Mouse (Mus musculus) liver, embryonic 14.5 days (tissue): ENCODE measurements at regions not wholly inside any gene's neighbourhood (a gene's known extent, or its start where the extent isn't known, plus 50 kb on each side); places are given as distances from the start of the nearest gene placed in this dataset.

ENCODE experiments used
- CTCF ChIP-seq: IDR thresholded peaks from 2 replicates; pipeline ENCODE4 v1.5.1; 2016; ENCODE audit warnings: antibody characterized with exemption, low read depth, control low read depth
- EP300 ChIP-seq: IDR thresholded peaks from 2 replicates; pipeline ENCODE4 v1.6.1; 2016; ENCODE audit warnings: antibody characterized with exemption, low read depth

DNA sequence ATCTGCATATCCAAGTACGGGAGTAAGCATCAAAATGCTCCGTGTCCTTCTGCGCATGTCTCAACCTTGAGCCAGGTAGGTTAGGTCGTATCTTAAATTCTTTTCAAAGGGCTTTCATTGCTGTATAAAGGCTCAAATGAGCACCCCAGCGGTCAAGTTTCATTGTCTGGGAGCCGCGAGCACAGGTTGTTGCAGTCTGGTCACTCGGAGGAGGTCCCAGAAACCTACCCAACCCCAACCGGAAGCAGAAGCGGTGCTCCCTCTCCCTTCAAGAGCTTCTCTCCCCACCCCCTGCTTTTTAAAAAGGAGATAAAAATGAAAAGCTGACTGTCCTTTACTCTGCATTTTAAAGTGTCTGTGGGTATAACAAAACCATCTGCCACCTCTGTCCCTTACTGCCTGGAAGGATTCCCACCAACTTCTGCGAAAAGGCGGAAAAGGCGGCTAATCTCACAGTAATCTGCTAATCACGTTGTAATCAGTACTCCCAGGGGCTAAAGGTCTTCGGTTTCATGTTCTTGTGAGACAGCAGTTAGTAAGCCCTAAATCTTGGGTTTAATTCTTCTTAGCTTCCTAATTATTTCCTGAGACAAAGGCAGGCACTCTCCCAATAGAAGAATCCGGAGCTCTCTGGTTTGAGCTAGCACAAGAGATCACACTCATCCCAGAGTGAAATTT lies 2081.0 kb downstream of the A830018L16Rik start:
- TF ChIP-seq EP300 (no peak), CTCF (no peak)
